Mouse (Mus musculus): ENCODE data around the gene Akap17b. TPM values are rescaled to one million over a fixed set of nuclear protein-coding genes. Genes with fewer than 3 reads are reported as not detected.
A peak's percentile ranks its signal among the peaks of the same experiment; 100 is the strongest.
"Not testable (repeated sequence)": the region's sequence is repeated elsewhere in the genome, so short reads cannot be mapped to it uniquely, and the experiment has no call there.

Akap17b gene
- polyA plus RNA-seq, 1 experiment from 2014 or later = 5.8 TPM

DNA sequence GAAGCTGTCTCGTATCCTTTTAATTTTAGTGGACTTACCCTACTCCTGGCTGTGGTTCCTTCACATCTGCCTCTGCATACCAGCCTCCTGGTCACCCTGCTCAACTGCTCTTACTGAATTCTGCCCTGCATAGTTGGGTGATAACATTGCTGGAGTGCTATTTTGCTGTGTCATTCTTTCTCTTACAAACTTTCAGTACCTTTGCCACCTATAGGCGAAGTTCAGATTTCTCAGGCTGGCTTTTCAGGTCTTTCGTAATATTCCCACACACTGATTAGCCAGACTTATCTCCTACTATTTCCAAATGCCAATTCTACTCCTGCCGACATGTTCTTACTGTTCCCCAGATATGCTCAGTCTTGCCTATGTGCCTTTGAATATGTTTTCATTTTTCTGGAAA, 41.2 kb downstream of the Akap17b start:
- peaks cover 5% of the 10 kb centered on the region for H3K4me1 ChIP-seq (ENCODE audit: control insufficient read depth, insufficient read depth, low read depth, low read length)
- no peaks in the 10 kb centered on the region for H3K27me3 ChIP-seq (replicated peaks; ENCODE audit: control insufficient read depth, insufficient read depth, low read length)
- no peak overlapping the region for H3K27ac ChIP-seq (ENCODE audit: low read depth, low read length)
- 85% methylated on average over 4 of the region's 4 CpGs for WGBS
- H3K4me3 ChIP-seq (ENCODE audit: low read length) = no peak overlapping the region
- no peak overlapping the region for H3K9ac ChIP-seq (ENCODE audit: low read depth, low read length)
- no peak overlapping the region for H3K4me2 ChIP-seq (ENCODE audit: low read length)
- H3K9me3 ChIP-seq (ENCODE audit: control insufficient read depth, low read length) = no peaks in the 10 kb centered on the region
- ATAC-seq = no peak
- H3K36me3 ChIP-seq (ENCODE audit: control insufficient read depth, insufficient read depth, low read length) = peaks cover 6% of the 10 kb centered on the region; the same call in 1 of the 2 replicates

DNA sequence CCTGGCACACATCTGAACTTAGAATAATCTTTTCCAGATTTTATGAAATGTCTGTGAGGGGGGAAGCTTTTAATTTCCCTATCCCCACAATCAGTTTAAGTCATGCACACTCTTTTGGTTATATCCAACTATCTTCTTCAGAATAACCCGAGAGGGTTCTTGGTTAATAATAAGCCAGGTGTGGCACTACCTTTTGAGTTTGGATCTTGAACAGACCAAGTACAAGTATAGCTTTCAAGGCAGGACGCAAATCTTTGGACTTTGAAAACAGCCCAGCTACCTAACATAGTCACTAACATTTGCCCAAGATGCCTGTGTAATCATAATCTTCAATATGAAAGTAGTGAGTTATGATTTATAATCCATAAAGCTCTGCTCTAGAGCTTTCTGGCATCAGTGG, 42.3 kb downstream of the Akap17b start:
- Histone ChIP-seq H3K9me3 (ENCODE audit: control insufficient read depth, low read length) (no peaks in the 10 kb centered on the region), H3K27ac (ENCODE audit: low read depth, low read length) (no peak overlapping the region), H3K4me2 (ENCODE audit: low read length) (no peak overlapping the region), H3K4me1 (ENCODE audit: control insufficient read depth, insufficient read depth, low read depth, low read length) (peaks cover 5% of the 10 kb centered on the region), H3K27me3 (replicated peaks; ENCODE audit: control insufficient read depth, insufficient read depth, low read length) (no peaks in the 10 kb centered on the region), H3K4me3 (ENCODE audit: low read length) (no peak overlapping the region), H3K36me3 (ENCODE audit: control insufficient read depth, insufficient read depth, low read length) (peaks cover 6% of the 10 kb centered on the region; the same call in 1 of the 2 replicates), H3K9ac (ENCODE audit: low read depth, low read length) (no peak overlapping the region)
- WGBS = 89% methylated on average over 2 of the region's 2 CpGs
- ATAC-seq = no peak

DNA sequence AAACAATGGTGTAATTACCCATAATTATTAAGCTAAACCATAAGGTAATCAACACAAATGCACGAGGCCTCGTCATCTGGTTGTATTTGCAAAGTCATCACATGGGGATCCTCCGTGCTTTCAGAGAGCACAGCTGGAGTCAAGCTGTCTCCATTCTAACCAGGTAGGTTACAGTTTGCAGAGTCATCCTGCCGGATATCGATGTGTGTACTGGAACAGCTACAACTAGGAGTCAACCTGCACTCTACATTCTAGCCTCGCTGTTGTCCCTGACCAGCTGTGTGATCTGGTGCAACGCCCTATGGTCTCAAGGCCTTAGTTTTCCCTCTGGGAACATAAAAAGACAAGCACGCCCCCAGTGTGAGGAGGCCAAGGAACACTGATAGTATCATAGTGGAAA, 45.1 kb downstream of the Akap17b start:
- ATAC-seq = no peak
- H3K9ac ChIP-seq (ENCODE audit: low read depth, low read length) = no peak overlapping the region
- peak overlapping the region; percentile 66 for H3K4me3 ChIP-seq (ENCODE audit: low read length)
- no peaks in the 10 kb centered on the region for H3K9me3 ChIP-seq (ENCODE audit: control insufficient read depth, low read length)
- peak overlapping the region; percentile 62 for H3K4me2 ChIP-seq (ENCODE audit: low read length)
- no peak overlapping the region for H3K27ac ChIP-seq (ENCODE audit: low read depth, low read length)
- peaks cover 4% of the 10 kb centered on the region; the same call in 1 of the 2 replicates for H3K36me3 ChIP-seq (ENCODE audit: control insufficient read depth, insufficient read depth, low read length)
- no peaks in the 10 kb centered on the region for H3K27me3 ChIP-seq (replicated peaks; ENCODE audit: control insufficient read depth, insufficient read depth, low read length)
- H3K4me1 ChIP-seq (ENCODE audit: control insufficient read depth, insufficient read depth, low read depth, low read length) = peaks cover 5% of the 10 kb centered on the region
- WGBS = 59% methylated on average over 8 of the region's 8 CpGs

DNA sequence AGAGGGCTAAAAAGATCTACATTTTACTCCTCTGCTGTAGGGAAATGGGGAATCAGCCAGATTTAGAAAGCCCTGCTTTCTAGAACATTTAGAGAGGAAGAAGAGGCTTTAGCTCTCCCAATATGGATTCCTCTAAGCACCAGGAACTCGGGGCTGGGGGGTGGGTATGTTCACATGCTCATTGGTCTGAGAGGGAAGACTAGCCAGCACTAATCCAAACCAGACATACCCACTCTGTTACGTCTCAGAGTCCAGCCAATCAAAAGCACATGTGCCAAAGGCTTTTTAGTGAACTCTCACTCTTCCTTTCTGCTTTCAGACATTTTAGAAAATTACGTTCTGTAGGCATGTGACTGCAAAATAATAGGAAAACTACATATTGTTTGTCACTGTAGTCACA, 45.5 kb downstream of the Akap17b start:
- 31% methylated on average over 3 of the region's 3 CpGs for WGBS
- no peak overlapping the region for H3K27ac ChIP-seq (ENCODE audit: low read depth, low read length)

DNA sequence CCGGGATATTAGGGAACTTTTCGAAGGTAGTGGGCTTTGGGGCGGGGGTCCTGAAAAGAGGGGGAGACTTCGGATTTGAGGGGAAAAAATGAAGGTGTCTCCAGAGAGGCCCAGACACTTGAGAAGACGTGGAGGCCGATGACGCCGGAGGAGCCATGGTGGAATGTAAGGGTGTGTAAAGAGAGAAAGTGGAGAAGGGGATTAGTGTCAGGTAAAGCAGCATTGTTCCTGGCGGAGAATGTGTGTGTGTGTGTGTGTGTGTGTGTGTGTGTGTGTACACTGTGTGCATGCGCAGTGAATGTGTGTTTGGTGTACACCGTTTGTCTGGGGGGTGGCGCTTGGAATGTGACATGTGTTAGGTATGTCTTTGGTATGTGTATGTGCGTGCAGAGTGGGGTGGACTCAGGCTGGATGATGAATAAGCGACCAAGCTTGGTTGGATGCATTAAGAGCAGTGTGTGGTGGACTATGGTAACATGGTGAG, 46.3 kb downstream of the Akap17b start:
- ATAC-seq = peak; percentile 70
- Histone ChIP-seq H3K9ac (ENCODE audit: low read depth, low read length) (peak overlapping the region; percentile 82), H3K4me1 (ENCODE audit: control insufficient read depth, insufficient read depth, low read depth, low read length) (peaks cover 5% of the 10 kb centered on the region), H3K4me2 (ENCODE audit: low read length) (peak overlapping the region; percentile 62), H3K27ac (ENCODE audit: low read depth, low read length) (peak overlapping the region; percentile 87; the same call in 1 of the 2 replicates), H3K27me3 (replicated peaks; ENCODE audit: control insufficient read depth, insufficient read depth, low read length) (no peaks in the 10 kb centered on the region), H3K9me3 (ENCODE audit: control insufficient read depth, low read length) (no peaks in the 10 kb centered on the region), H3K4me3 (ENCODE audit: low read length) (peak overlapping the region; percentile 66), H3K36me3 (ENCODE audit: control insufficient read depth, insufficient read depth, low read length) (0 out of 2 replicates have a peak, but pooled peaks cover 4% of the 10 kb centered on the region)
- 29% methylated on average over 14 of the region's 14 CpGs for WGBS

More for the DNA sequence above, 45.5 kb downstream of the Akap17b start:
- H3K4me2 ChIP-seq (ENCODE audit: low read length) = peak overlapping the region; percentile 62
- H3K4me3 ChIP-seq (ENCODE audit: low read length) = peak overlapping the region; percentile 66
- H3K4me1 ChIP-seq (ENCODE audit: control insufficient read depth, insufficient read depth, low read depth, low read length) = peaks cover 5% of the 10 kb centered on the region
- no peak for ATAC-seq
- no peaks in the 10 kb centered on the region for H3K9me3 ChIP-seq (ENCODE audit: control insufficient read depth, low read length)
- no peaks in the 10 kb centered on the region for H3K27me3 ChIP-seq (replicated peaks; ENCODE audit: control insufficient read depth, insufficient read depth, low read length)
- 0 out of 2 replicates have a peak, but pooled peaks cover 4% of the 10 kb centered on the region for H3K36me3 ChIP-seq (ENCODE audit: control insufficient read depth, insufficient read depth, low read length)
- peak overlapping the region; percentile 47 for H3K9ac ChIP-seq (ENCODE audit: low read depth, low read length)

DNA sequence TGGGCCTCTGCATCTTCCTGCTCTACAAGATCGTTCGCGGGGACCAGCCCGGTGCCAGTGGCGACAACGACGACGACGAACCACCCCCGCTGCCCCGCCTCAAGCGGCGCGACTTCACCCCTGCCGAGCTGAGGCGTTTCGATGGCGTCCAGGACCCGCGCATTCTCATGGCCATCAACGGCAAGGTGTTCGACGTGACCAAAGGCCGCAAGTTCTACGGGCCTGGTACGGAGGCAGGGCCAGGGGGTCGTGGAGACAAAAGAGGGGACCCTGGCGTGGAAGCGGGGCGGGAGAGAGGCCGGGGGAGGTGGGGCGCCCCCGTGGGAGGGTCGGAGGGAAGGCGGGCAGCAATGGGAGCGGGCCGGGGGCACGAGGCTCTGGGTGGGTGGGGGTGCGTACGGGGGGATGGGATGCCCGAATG, 46.8 kb downstream of the Akap17b start:
- 28% methylated on average over 41 of the region's 41 CpGs for WGBS
- peak; percentile 55 for ATAC-seq

DNA sequence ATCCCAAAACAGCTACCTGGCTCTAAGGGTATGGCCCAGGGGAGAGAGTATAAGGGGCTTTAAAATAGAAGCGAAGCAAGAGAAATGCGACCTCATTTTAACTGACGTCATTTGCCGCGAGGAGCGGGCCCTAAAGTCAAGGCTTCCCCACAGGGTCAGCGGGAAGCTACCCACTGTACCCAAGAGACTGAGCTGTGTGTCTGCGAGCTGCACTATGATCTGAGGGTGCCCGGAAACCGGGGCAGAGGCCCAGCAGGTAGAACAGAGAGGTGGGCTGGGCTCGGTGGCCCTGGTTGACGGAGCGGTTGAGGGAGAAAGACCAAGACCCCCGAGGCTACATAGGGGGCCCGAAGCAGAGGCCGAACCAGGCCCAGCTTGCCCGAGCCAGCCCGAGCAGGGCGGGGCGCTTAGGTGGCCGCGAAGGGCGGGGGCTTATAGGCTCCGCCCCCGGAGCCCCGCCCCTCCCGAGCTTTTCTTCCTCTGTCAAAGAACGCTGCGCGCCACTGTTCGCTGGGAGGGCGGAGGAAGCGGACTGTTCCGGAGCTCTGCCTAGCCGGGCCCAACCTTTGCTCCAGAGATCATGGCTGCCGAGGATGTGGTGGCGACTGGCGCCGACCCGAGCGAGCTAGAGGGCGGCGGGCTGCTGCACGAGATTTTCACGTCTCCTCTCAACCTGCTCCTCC, 47.3 kb downstream of the Akap17b start, which contains the start of gene Pgrmc1:
TSS of gene Pgrmc1 (plus strand) at position 500 of the 683 bp plus-strand sequence.
- whole genome bisulfite sequencing = 18% methylated on average over 24 of the region's 45 CpGs
- peak within 1 kb of the TSS; percentile 66 for H3K4me3 ChIP-seq (ENCODE audit: low read length)
- peak within 1 kb of the TSS; percentile 82 for H3K9ac ChIP-seq (ENCODE audit: low read depth, low read length)
- H3K36me3 ChIP-seq (ENCODE audit: control insufficient read depth, insufficient read depth, low read length) = no peaks in the 10 kb centered on the region
- ATAC-seq = peak; percentile 95
- peaks cover 5% of the 10 kb centered on the region for H3K4me1 ChIP-seq (ENCODE audit: control insufficient read depth, insufficient read depth, low read depth, low read length)
- peak within 1 kb of the TSS; percentile 87 for H3K27ac ChIP-seq (ENCODE audit: low read depth, low read length)
- H3K27me3 ChIP-seq (replicated peaks; ENCODE audit: control insufficient read depth, insufficient read depth, low read length) = no peaks in the 10 kb centered on the region
- no peaks in the 10 kb centered on the region for H3K9me3 ChIP-seq (ENCODE audit: control insufficient read depth, low read length)
- peak within 1 kb of the TSS; percentile 62 for H3K4me2 ChIP-seq (ENCODE audit: low read length)

More for the DNA sequence above, 46.8 kb downstream of the Akap17b start:
- Histone ChIP-seq H3K36me3 (ENCODE audit: control insufficient read depth, insufficient read depth, low read length) (0 out of 2 replicates have a peak, but pooled peaks cover 3% of the 10 kb centered on the region), H3K9ac (ENCODE audit: low read depth, low read length) (peak overlapping the region; percentile 82), H3K27ac (ENCODE audit: low read depth, low read length) (peak overlapping the region; percentile 87), H3K9me3 (ENCODE audit: control insufficient read depth, low read length) (no peaks in the 10 kb centered on the region), H3K4me3 (ENCODE audit: low read length) (peak overlapping the region; percentile 66), H3K4me2 (ENCODE audit: low read length) (peak overlapping the region; percentile 62), H3K4me1 (ENCODE audit: control insufficient read depth, insufficient read depth, low read depth, low read length) (peaks cover 5% of the 10 kb centered on the region), H3K27me3 (replicated peaks; ENCODE audit: control insufficient read depth, insufficient read depth, low read length) (no peaks in the 10 kb centered on the region)

DNA sequence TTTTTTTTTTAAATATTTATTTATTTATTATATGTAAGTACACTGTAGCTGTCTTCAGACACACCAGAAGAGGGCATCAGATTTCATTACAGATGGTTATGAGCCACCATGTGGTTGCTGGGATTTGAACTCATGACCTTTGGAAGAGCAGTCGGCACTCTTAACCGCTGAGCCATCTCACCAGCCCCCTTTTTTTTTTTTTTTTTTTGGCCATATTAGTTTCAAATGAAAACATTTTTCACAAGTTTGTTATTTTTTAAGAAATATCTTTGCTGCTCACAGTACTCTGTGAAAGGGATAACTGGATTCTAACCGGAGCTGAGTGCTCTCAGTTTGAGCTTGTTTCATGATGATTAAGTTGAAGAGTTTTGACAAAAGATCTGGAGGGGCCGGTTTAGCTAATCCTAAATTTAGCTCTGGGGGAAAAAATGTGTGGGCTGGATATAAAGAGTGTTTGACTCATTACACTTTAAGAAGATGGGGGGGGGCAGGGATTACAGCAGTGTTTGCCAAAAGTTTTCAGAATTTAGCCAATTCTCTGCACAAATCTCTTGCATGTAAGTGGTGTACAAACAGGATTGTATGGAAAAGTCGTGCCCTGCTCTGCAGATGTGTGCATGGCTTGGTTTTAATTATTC, 48.6 kb downstream of the Akap17b start:
- not testable (repeated sequence) for H3K27me3 ChIP-seq (replicated peaks; ENCODE audit: control insufficient read depth, insufficient read depth, low read length); H3K9me3 ChIP-seq (ENCODE audit: control insufficient read depth, low read length); ATAC-seq; H3K4me1 ChIP-seq (ENCODE audit: control insufficient read depth, insufficient read depth, low read depth, low read length); H3K4me3 ChIP-seq (ENCODE audit: low read length); H3K27ac ChIP-seq (ENCODE audit: low read depth, low read length); H3K9ac ChIP-seq (ENCODE audit: low read depth, low read length); H3K4me2 ChIP-seq (ENCODE audit: low read length); H3K36me3 ChIP-seq (ENCODE audit: control insufficient read depth, insufficient read depth, low read length)
- WGBS = 81% methylated on average over 5 of the region's 5 CpGs

DNA sequence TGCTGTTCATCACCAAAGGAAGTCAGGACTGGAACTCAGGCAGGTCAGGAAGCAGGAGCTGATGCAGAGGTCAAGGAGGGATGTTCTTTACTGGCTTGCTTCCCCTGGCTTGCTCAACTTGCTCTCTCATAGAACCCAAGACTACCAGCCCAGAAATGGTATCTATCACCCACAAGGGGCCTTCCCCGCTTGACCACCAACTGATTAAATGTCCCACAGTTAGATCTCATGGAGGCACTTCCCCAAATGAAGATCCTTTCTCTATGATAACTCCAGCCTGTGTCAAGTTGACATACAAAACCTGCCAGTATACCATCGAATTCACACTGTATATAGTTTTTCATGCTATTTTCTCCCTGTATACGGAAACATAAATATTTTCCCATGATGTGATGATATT, 49.9 kb downstream of the Akap17b start:
- WGBS = 94% methylated on average over 3 of the region's 3 CpGs
- ATAC-seq = no peak
- no peaks in the 10 kb centered on the region for H3K27me3 ChIP-seq (replicated peaks; ENCODE audit: control insufficient read depth, insufficient read depth, low read length)
- H3K4me1 ChIP-seq (ENCODE audit: control insufficient read depth, insufficient read depth, low read depth, low read length) = peaks cover 4% of the 10 kb centered on the region
- H3K36me3 ChIP-seq (ENCODE audit: control insufficient read depth, insufficient read depth, low read length) = no peaks in the 10 kb centered on the region
- no peak overlapping the region for H3K4me2 ChIP-seq (ENCODE audit: low read length)
- no peak overlapping the region for H3K27ac ChIP-seq (ENCODE audit: low read depth, low read length)
- H3K4me3 ChIP-seq (ENCODE audit: low read length) = no peak overlapping the region
- no peaks in the 10 kb centered on the region for H3K9me3 ChIP-seq (ENCODE audit: control insufficient read depth, low read length)
- no peak overlapping the region for H3K9ac ChIP-seq (ENCODE audit: low read depth, low read length)

Measured in hindbrain, embryonic 16.5 days (tissue).